Mouse (Mus musculus) limb, embryonic 11.5 days (tissue): Measurements from ENCODE around the gene Fastkd5. TPM values are rescaled to one million over a fixed set of nuclear protein-coding genes. Genes with fewer than 3 reads are reported as not detected.

Source experiments
- ATAC-seq: fragments of 200-750 bp; cut with Nextera tagmentation; 2 replicates; pipeline ENCODE4 v1.8.0; 2017; ENCODE audit warnings: low read depth; ENCODE audit not compliant: insufficient number of reproducible peaks, low FRiP score, low TSS enrichment
- DNase-seq: peaks from one replicate; pipeline ENCODE4 v3.0.0-alpha.2; 2015; ENCODE audit warnings: low spot score
- H3K27ac ChIP-seq: fragments of 300-500 bp; sonication (generic); replicated peaks from 2 replicates; pipeline ENCODE4 v1.5.1; 2014; ENCODE audit warnings: low read depth, mild to moderate bottlenecking, low read length
- H3K27me3 ChIP-seq: fragments of 300-500 bp; sonication (generic); 2 replicates; pipeline ENCODE4 v1.6.1; 2014; ENCODE audit warnings: mild to moderate bottlenecking, low read length, mixed read lengths; ENCODE audit not compliant: control insufficient read depth, insufficient read depth
- H3K36me3 ChIP-seq: fragments of 300-500 bp; sonication (generic); 2 replicates; pipeline ENCODE4 v1.6.1; 2014; ENCODE audit warnings: mild to moderate bottlenecking, low read length, moderate library complexity, mixed read lengths; ENCODE audit not compliant: control insufficient read depth, insufficient read depth
- H3K4me1 ChIP-seq: fragments of 300-500 bp; sonication (generic); 2 replicates; pipeline ENCODE4 v1.6.1; 2014; ENCODE audit warnings: low read length, mixed read lengths; ENCODE audit not compliant: control insufficient read depth, insufficient read depth
- H3K4me2 ChIP-seq: fragments of 300-500 bp; sonication (generic); 2 replicates; pipeline ENCODE4 v1.6.1; 2014; ENCODE audit warnings: low read depth, mild to moderate bottlenecking, moderate library complexity; ENCODE audit not compliant: severe bottlenecking
- H3K4me3 ChIP-seq: fragments of 300-500 bp; sonication (generic); 2 replicates; pipeline ENCODE4 v1.5.1; 2014; ENCODE audit warnings: low read depth, low read length
- H3K9ac ChIP-seq: fragments of 300-500 bp; sonication (generic); 2 replicates; pipeline ENCODE4 v1.6.1; 2014; ENCODE audit warnings: mild to moderate bottlenecking, low read length
- H3K9me3 ChIP-seq: fragments of 300-500 bp; sonication (generic); 2 replicates; pipeline ENCODE4 v1.6.1; 2016; ENCODE audit warnings: low read length; ENCODE audit not compliant: control insufficient read depth
- WGBS: fragments of 180-500 bp; shearing (Covaris S2); extraction: QIAGEN DNeasy Blood & Tissue Kit; methylation state at CpG from one replicate; pipeline ENCODE4 v1.1.7; 2014; 5-methylcytosine and 5-hydroxymethylcytosine counted together
- polyA plus RNA-seq: library from polyadenylated mRNA; unstranded; fragments of >200 nt; fragmentation: Nextera tagmentation; extraction: Ambion mirVana; gene quantifications from 2 replicates; pipeline ENCODE4 v1.2.1, GENCODE M21; 2014

Fastkd5 gene
- polyA plus RNA-seq, 1 experiment from 2014 or later, result 24.9 TPM

GRCm38 (mm10) chr2:130568921-130569320, 60.9 kb downstream of the Fastkd5 start:
- ATAC-seq (no peak), DNase-seq (no peak)
- 72% methylated on average over 4 of the region's 4 CpGs for WGBS
- Histone ChIP-seq H3K4me2 (no peak overlapping the region), H3K36me3 (peaks cover 3% of the 10 kb centered on the region; the same call in 1 of the 2 replicates), H3K27ac (no peak overlapping the region), H3K9ac (no peak overlapping the region), H3K27me3 (no peaks in the 10 kb centered on the region; the same call in 1 of the 2 replicates), H3K4me1 (peaks cover 7% of the 10 kb centered on the region; the same call in 1 of the 2 replicates), H3K9me3 (no peaks in the 10 kb centered on the region), H3K4me3 (no peak overlapping the region)

- WGBS, result 79% methylated on average over 8 of the region's 8 CpGs
- no peak for ATAC-seq
Measured at GRCm38 (mm10) chr2:130564983-130565382, 64.8 kb downstream of the Fastkd5 start.

GRCm38 (mm10) chr2:130564063-130564462, 65.8 kb downstream of the Fastkd5 start:
- H3K36me3 ChIP-seq, result peaks cover 3% of the 10 kb centered on the region; the same call in 1 of the 2 replicates
- H3K27me3 ChIP-seq, result no peaks in the 10 kb centered on the region
- no peak overlapping the region for H3K27ac ChIP-seq
- peaks cover 9% of the 10 kb centered on the region; the same call in 1 of the 2 replicates for H3K4me1 ChIP-seq
- peak overlapping the region; percentile 82 for H3K4me3 ChIP-seq
- H3K9ac ChIP-seq, result peak overlapping the region; percentile 76
- no peaks in the 10 kb centered on the region for H3K9me3 ChIP-seq
- DNase-seq (peak; percentile 31), ATAC-seq (no peak)
- H3K4me2 ChIP-seq, result peak overlapping the region; percentile 71
- under 1% methylated on average over 15 of the region's 23 CpGs for WGBS

More at GRCm38 (mm10) chr2:130564983-130565382, 64.8 kb downstream of the Fastkd5 start:
- no peak overlapping the region for H3K4me3 ChIP-seq
- H3K9ac ChIP-seq, result no peak overlapping the region
- peaks cover 3% of the 10 kb centered on the region; the same call in 1 of the 2 replicates for H3K36me3 ChIP-seq
- no peak overlapping the region for H3K4me2 ChIP-seq
- peaks cover 9% of the 10 kb centered on the region; the same call in 1 of the 2 replicates for H3K4me1 ChIP-seq
- no peak for DNase-seq
- no peak overlapping the region for H3K27ac ChIP-seq
- H3K9me3 ChIP-seq, result no peaks in the 10 kb centered on the region
- no peaks in the 10 kb centered on the region for H3K27me3 ChIP-seq

Other genes starting within 250 kb of the Fastkd5 start
- 62.3 and 64.2 TPM in 2 replicates for gene Cpxm1, start 232.5 kb downstream of the Fastkd5 start, polyA plus RNA-seq
- gene Gm28372, start 224.8 kb downstream of the Fastkd5 start, polyA plus RNA-seq, result not detected in 2 replicates
- gene 1700020A23Rik, start 224.8 kb downstream of the Fastkd5 start, polyA plus RNA-seq, result not detected in 2 replicates
- gene Tmem239, start 223.5 kb downstream of the Fastkd5 start, polyA plus RNA-seq, result 0.11 TPM in 1 of 2 replicates, not detected in the other
- gene Vps16, start 205.7 kb downstream of the Fastkd5 start, polyA plus RNA-seq, result 79.8 and 89.2 TPM in 2 replicates
- 10.9 and 11.4 TPM in 2 replicates for gene Pced1a, start 205.3 kb downstream of the Fastkd5 start, polyA plus RNA-seq
- gene Ptpra, start 179.7 kb downstream of the Fastkd5 start, polyA plus RNA-seq, result 88.6 and 98.5 TPM in 2 replicates
- 80.2 and 90.2 TPM in 2 replicates for gene Mrps26, start 66.3 kb downstream of the Fastkd5 start, polyA plus RNA-seq
- gene Oxt, start 53.9 kb downstream of the Fastkd5 start, polyA plus RNA-seq, result not detected in 2 replicates
- gene Avp, start 47.5 kb downstream of the Fastkd5 start, polyA plus RNA-seq, result not detected in 2 replicates
- gene Ubox5, start within 50 bp of the Fastkd5 start, polyA plus RNA-seq, result 16.6 and 21.1 TPM in 2 replicates
- gene Lzts3, start 12.8 kb upstream of the Fastkd5 start, polyA plus RNA-seq, result 0.88 and 1.1 TPM in 2 replicates
- gene Ddrgk1, start 34.6 kb upstream of the Fastkd5 start, polyA plus RNA-seq, result 50.7 and 52.5 TPM in 2 replicates
- gene Itpa, start 37.6 kb upstream of the Fastkd5 start, polyA plus RNA-seq, result 149 and 157 TPM in 2 replicates
- 0.57 and 1.1 TPM in 2 replicates for gene Slc4a11, start 67.5 kb upstream of the Fastkd5 start, polyA plus RNA-seq